Mouse (Mus musculus) ovary, adult 2 months (tissue): Measurements from ENCODE around the gene Naip6. TPM values are rescaled to one million over a fixed set of nuclear protein-coding genes. Genes with fewer than 3 reads are reported as not detected.

Source experiments
- polyA plus RNA-seq: library from polyadenylated mRNA; depleted of rRNA; stranded (reverse); fragments of >200 nt; gene quantifications from 2 replicates; pipeline ENCODE4 v1.2.3, GENCODE M21; 2012; rRNA removed

The Naip6 gene
- 1.5 TPM in 2 replicates for polyA plus RNA-seq

GRCm38 (mm10) chr13:100317256-100317893 lies at the start of gene Naip6:
Naip6 (minus strand) TSS chr13:100317674.

GRCm38 (mm10) chr13:100246223-100246622 lies 71.3 kb downstream of the Naip6 start, which contains the start of gene Naip5:
Naip5 (minus strand) TSS chr13:100246323.

Other genes with a start within 250 kb of the Naip6 start
- 1.6 and 1.8 TPM in 2 replicates for gene Bdp1, start 213.6 kb downstream of the Naip6 start, polyA plus RNA-seq
- 6.7 and 20.3 TPM in 2 replicates for gene Serf1, start 209.7 kb downstream of the Naip6 start, polyA plus RNA-seq
- gene Smn1, start 192.8 kb downstream of the Naip6 start, polyA plus RNA-seq = 15.4 and 16.0 TPM in 2 replicates
- 0.85 and 0.98 TPM in 2 replicates for gene Naip2, start 115.6 kb downstream of the Naip6 start, polyA plus RNA-seq
- 4.2 and 4.8 TPM in 2 replicates for gene Naip5, start 71.4 kb downstream of the Naip6 start, polyA plus RNA-seq
- 0.34 and 0.39 TPM in 2 replicates for gene Naip1, start 135.2 kb upstream of the Naip6 start, polyA plus RNA-seq
- 17.7 and 26.7 TPM in 2 replicates for gene Gtf2h2, start 174.9 kb upstream of the Naip6 start, polyA plus RNA-seq
- 2.0 and 2.1 TPM in 2 replicates for gene Ocln, start 235.0 kb upstream of the Naip6 start, polyA plus RNA-seq